16 mouse cellular contexts compared by ENCODE assay signal in the genomic region with DNA sequence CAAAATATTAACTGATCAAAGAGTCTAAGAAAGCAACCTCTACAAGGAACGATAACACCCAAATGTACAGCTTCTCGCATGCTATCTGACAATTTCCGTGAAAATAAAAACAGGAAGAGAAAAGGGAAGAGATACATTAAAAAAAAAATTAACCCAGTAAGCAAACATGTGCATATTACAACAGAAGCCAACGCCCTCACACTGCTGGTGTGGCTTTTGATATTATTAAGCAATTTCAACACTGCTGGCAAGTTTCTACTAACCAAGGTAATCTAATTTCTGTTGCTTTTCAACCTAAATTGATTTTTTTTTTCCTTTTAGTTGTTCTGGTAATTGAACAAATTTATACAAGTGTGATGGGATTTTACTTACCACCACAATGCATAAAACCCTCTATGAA. TPM values are rescaled to one million over a fixed set of nuclear protein-coding genes. Genes with fewer than 3 reads are reported as not detected.
DNase-seq lines count a peak whose midpoint lies in the region; ATAC-seq and TF ChIP-seq lines count a peak whose summit lies in the region.
"Had no signal": no experiment of that assay in that cellular context is flagged by ENCODE, and none has a peak within 500 bp of the region (broad histone marks: within the 10 kb centered on the region; RNA-seq: fewer than 3 reads in every experiment).

No protein-coding gene starts in this region.

- intact Hi-C loops in heart, adult 2 months (cut with DNase I) = no loop called here

- peak overlapping the region; percentile 56 for H3K27ac ChIP-seq in heart, adult 2 months
- H3K27ac ChIP-seq in hindbrain, embryonic 15.5 days (replicated peaks) = no peak overlapping the region
- no peak overlapping the region for H3K27ac ChIP-seq in hindbrain, embryonic 16.5 days (ENCODE audit: low read depth, low read length)
- H3K27ac ChIP-seq in MEL (ENCODE audit: control insufficient read depth, low read depth, low read length) = no peak overlapping the region
- H3K27ac ChIP-seq: forebrain, embryonic 12.5 days; layer of hippocampus, adult 2 months; liver, embryonic 14.5 days had no signal

- TF ChIP-seq EP300 in heart, adult 2 months (IDR thresholded peaks at IDR 0.05; ENCODE audit: insufficient read depth, low read depth, low read length) = no peak
- TF ChIP-seq EP300 in MEL (IDR thresholded peaks at IDR 0.05; ENCODE audit: low read depth in 1 of 2, low read length in 2 of 2) = no peak

- ATAC-seq in hindbrain, embryonic 15.5 days (ENCODE audit: low FRiP score, low read depth) = no peak
- no peak for ATAC-seq in hindbrain, embryonic 16.5 days
- peak; percentile 90 for ATAC-seq in granulocyte monocyte progenitor cell, adult 5-6 weeks (replicated peaks; ENCODE audit: poor library complexity, severe bottlenecking)

- no peak for TF ChIP-seq POLR2A in heart, adult 2 months (IDR thresholded peaks at IDR 0.05; ENCODE audit: insufficient read depth, low read depth, low read length)
- TF ChIP-seq POLR2A in MEL (IDR thresholded peaks at IDR 0.05; ENCODE audit: control insufficient read depth in 1 of 2, insufficient read depth in 1 of 2, low read depth in 1 of 2, low read length in 2 of 2, poor library complexity in 1 of 2) = no peak

- H3K27me3 ChIP-seq in heart, adult 2 months (ENCODE audit: control insufficient read depth, insufficient read depth, low read length) = no peaks in the 10 kb centered on the region
- no peaks in the 10 kb centered on the region for H3K27me3 ChIP-seq in hindbrain, embryonic 15.5 days
- no peaks in the 10 kb centered on the region for H3K27me3 ChIP-seq in hindbrain, embryonic 16.5 days (replicated peaks; ENCODE audit: control insufficient read depth, insufficient read depth, low read length)
- H3K27me3 ChIP-seq in MEL (ENCODE audit: control insufficient read depth in 1 of 2, insufficient read depth in 2 of 2, low read length in 2 of 2) = no peaks in the 10 kb centered on the region
- H3K27me3 ChIP-seq: forebrain, embryonic 12.5 days had no signal

- H3K4me3 ChIP-seq in heart, adult 2 months = 0 out of 2 replicates have a peak overlapping the region, but pooled peaks have one; percentile 23
- H3K4me3 ChIP-seq in hindbrain, embryonic 15.5 days = no peak overlapping the region
- H3K4me3 ChIP-seq in hindbrain, embryonic 16.5 days (ENCODE audit: low read length) = no peak overlapping the region
- no peak overlapping the region for H3K4me3 ChIP-seq in MEL (ENCODE audit: control insufficient read depth in 1 of 2, insufficient read depth in 1 of 2, low read depth in 2 of 2, low read length in 2 of 2)
- H3K4me3 ChIP-seq: forebrain, embryonic 12.5 days; layer of hippocampus, adult 2 months had no signal

- peaks cover 2% of the 10 kb centered on the region; the same call in 1 of the 2 replicates for H3K79me2 ChIP-seq in heart, adult 2 months (replicated peaks; ENCODE audit: control insufficient read depth, insufficient read depth, low read length)
- no peaks in the 10 kb centered on the region for H3K79me2 ChIP-seq in MEL (ENCODE audit: control insufficient read depth, insufficient read depth, low read length, poor library complexity)

- H3K9ac ChIP-seq in heart, adult 2 months (ENCODE audit: low read depth, low read length) = no peak overlapping the region
- H3K9ac ChIP-seq in hindbrain, embryonic 15.5 days = no peak overlapping the region
- H3K9ac ChIP-seq in hindbrain, embryonic 16.5 days (ENCODE audit: low read depth, low read length) = no peak overlapping the region
- H3K9ac ChIP-seq in MEL (ENCODE audit: control insufficient read depth, low read depth, low read length, poor library complexity, severe bottlenecking) = no peak overlapping the region
- H3K9ac ChIP-seq: forebrain, embryonic 12.5 days; liver, embryonic 14.5 days had no signal

- 0 out of 2 replicates have a peak overlapping the region, but pooled peaks have one; percentile 17 for H3K4me2 ChIP-seq in hindbrain, embryonic 15.5 days
- no peak overlapping the region for H3K4me2 ChIP-seq in hindbrain, embryonic 16.5 days (ENCODE audit: low read length)
- H3K4me2 ChIP-seq: forebrain, embryonic 12.5 days had no signal

- TF ChIP-seq CTCF in heart, adult 2 months (IDR thresholded peaks at IDR 0.05) = no peak
- no peak for TF ChIP-seq CTCF in MEL (IDR thresholded peaks at IDR 0.05 in 2 of 3, conservative IDR thresholded peaks at IDR 0.05 in 1 of 3; ENCODE audit: control insufficient read depth in 1 of 3, insufficient read depth in 1 of 3, low read depth in 2 of 3, low read length in 3 of 3, poor library complexity in 1 of 3, severe bottlenecking in 1 of 3)

- H3K36me3 ChIP-seq in heart, adult 2 months (ENCODE audit: control insufficient read depth, insufficient read depth, low read length) = peaks cover 22% of the 10 kb centered on the region
- H3K36me3 ChIP-seq in hindbrain, embryonic 15.5 days = no peaks in the 10 kb centered on the region
- H3K36me3 ChIP-seq in hindbrain, embryonic 16.5 days (ENCODE audit: control insufficient read depth, insufficient read depth, low read length) = no peaks in the 10 kb centered on the region
- H3K36me3 ChIP-seq in MEL (ENCODE audit: control insufficient read depth in 1 of 2, insufficient read depth in 2 of 2, low read length in 2 of 2) = no peaks in the 10 kb centered on the region
- H3K36me3 ChIP-seq: forebrain, embryonic 12.5 days had no signal

- H3K4me1 ChIP-seq in heart, adult 2 months (ENCODE audit: control insufficient read depth, insufficient read depth, low read length) = peaks cover 16% of the 10 kb centered on the region
- H3K4me1 ChIP-seq in hindbrain, embryonic 15.5 days (replicated peaks) = peaks cover 42% of the 10 kb centered on the region
- H3K4me1 ChIP-seq in hindbrain, embryonic 16.5 days (ENCODE audit: control insufficient read depth, insufficient read depth, low read depth, low read length) = peaks cover 2% of the 10 kb centered on the region; the same call in 1 of the 2 replicates
- H3K4me1 ChIP-seq in MEL (ENCODE audit: control insufficient read depth in 1 of 2, insufficient read depth in 2 of 2, low read length in 2 of 2) = no peaks in the 10 kb centered on the region

- 40% methylated on average over 4 of the region's 4 CpGs for WGBS in heart, adult 2 months
- WGBS in hindbrain, embryonic 15.5 days = 82% methylated on average over 4 of the region's 4 CpGs
- 79% methylated on average over 4 of the region's 4 CpGs for WGBS in hindbrain, embryonic 16.5 days

- DNase-seq in heart, adult 2 months = no peak
- DNase-seq in heart, adult 8-10 months (ENCODE audit: low spot score) = no peak
- DNase-seq in MEL (ENCODE audit: low read depth, low spot score) = peak; percentile 2
- DNase-seq in ovary, adult 18-20 months (ENCODE audit: low spot score) = no peak
- no peak for DNase-seq in left cerebral cortex, adult 11 months (ENCODE audit: low spot score)
- DNase-seq: adrenal gland, postnatal 10 days; cerebellum, adult 9-11 months; heart, postnatal 36 days; right cerebral cortex, postnatal 25 days; thymus, adult 18-20 months had no signal

- no peak for TF ChIP-seq RAD21 in MEL (IDR thresholded peaks at IDR 0.05; ENCODE audit: low read depth, low read length)

- H3K9me3 ChIP-seq in hindbrain, embryonic 15.5 days = no peaks in the 10 kb centered on the region
- H3K9me3 ChIP-seq in hindbrain, embryonic 16.5 days (ENCODE audit: control insufficient read depth, low read length) = no peaks in the 10 kb centered on the region
- no peaks in the 10 kb centered on the region for H3K9me3 ChIP-seq in MEL (replicated peaks; ENCODE audit: insufficient read depth, low read length)
- H3K9me3 ChIP-seq: forebrain, embryonic 12.5 days had no signal

TF ChIP-seq in MEL, 35 proteins besides CTCF, POLR2A, EP300 and RAD21:
- TF ChIP-seq BHLHE40 (IDR thresholded peaks at IDR 0.05; ENCODE audit: borderline replicate concordance, low read depth, low read length) (no peak), UBTF (IDR thresholded peaks at IDR 0.05; ENCODE audit: borderline replicate concordance, insufficient read depth, low read depth, low read length) (no peak), ELF1 (IDR thresholded peaks at IDR 0.05; ENCODE audit: low read depth, low read length) (no peak), ZKSCAN1 (IDR thresholded peaks at IDR 0.05; ENCODE audit: low read depth, low read length) (no peak), MYC (IDR thresholded peaks at IDR 0.05; ENCODE audit: low read depth, low read length) (no peak), ZC3H11A (IDR thresholded peaks at IDR 0.05; ENCODE audit: low read depth, low read length) (no peak), ETS1 (IDR thresholded peaks at IDR 0.05; ENCODE audit: low read depth, low read length) (no peak), POLR2AphosphoS2 (IDR thresholded peaks at IDR 0.05; ENCODE audit: low read length) (no peak), MXI1 (IDR thresholded peaks at IDR 0.05; ENCODE audit: low read depth, low read length) (no peak), CHD1 (IDR thresholded peaks at IDR 0.05; ENCODE audit: low read depth, low read length) (no peak)

RNA-seq across cellular contexts. Expression of gene Adgrl2, which starts 8.0 kb away (rescaled TPM):
- 10 to 100 TPM; 52.3 to 55.2 TPM for total RNA-seq in heart, adult 2 months (2021)
- 29.5 and 46.9 TPM in 2 replicates for polyA plus RNA-seq in heart, adult 2 months (2012; rRNA removed)
- total RNA-seq in heart, adult 8-10 months (2022) = 10 to 100 TPM; 49.7 to 58.2 (median 51.3) TPM
- 123 and 138 TPM in 2 replicates for polyA plus RNA-seq in hindbrain, embryonic 15.5 days (2015; fragmentation: Nextera tagmentation; extraction: Ambion mirVana)
- 114 and 121 TPM in 2 replicates for polyA plus RNA-seq in hindbrain, embryonic 16.5 days (2015; fragmentation: Nextera tagmentation; extraction: Ambion mirVana)
- total RNA-seq in MEL (2012; rRNA removed) = not detected in 2 replicates
- polyA plus RNA-seq in MEL (2012; ENCODE audit: insufficient read depth in 1 of 2, insufficient read length in 2 of 2, low read depth in 1 of 2, low replicate concordance in 2 of 2, missing spikeins in 1 of 2) = not detected
- total RNA-seq in granulocyte monocyte progenitor cell, adult 5-6 weeks (2014; fragmentation: Nextera tagmentation) = 5.7 and 10.0 TPM in 2 replicates
- total RNA-seq in granulocyte monocyte progenitor cell, adult 5-6 weeks (2017) = 4.2 and 4.6 TPM in 2 replicates

Comparison
In these comparisons a context has a peak if more than half of its experiments do, and no peak if none do; other contexts are left out.
1. RNA of gene Adgrl2, which starts 8.0 kb away (total RNA-seq): 52.3 to 55.2 TPM in heart, adult 2 months and 49.7 to 58.2 TPM in heart, adult 8-10 months; 4.2 to 10.0 TPM in granulocyte monocyte progenitor cell, adult 5-6 weeks and not detected in MEL; every median in the first group is over 4 times any median in the second.